Mouse (Mus musculus): ENCODE results near the gene Sigmar1.
"Not testable (repeated sequence)": the region's sequence is repeated elsewhere in the genome, so short reads cannot be mapped to it uniquely, and the experiment has no call there.

DNA sequence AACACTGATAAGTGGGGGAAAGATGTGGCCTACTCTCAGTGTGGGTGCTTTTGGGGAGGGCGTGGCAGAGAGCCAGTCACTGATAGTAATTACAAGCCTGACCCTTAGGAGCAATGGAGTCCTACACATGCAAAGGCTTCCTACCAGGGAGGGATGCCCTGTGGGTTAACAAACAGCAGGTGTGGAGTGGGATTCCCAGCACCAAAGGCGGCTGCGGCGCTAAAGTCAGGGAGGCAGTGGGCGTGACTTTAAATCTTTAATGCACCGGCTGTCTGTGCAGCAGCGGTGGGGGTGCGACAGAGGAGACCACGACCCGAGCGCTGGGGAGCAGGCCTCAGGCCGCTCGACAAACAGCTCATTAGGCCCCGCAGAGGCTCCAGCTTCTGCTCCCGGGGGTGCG, 17.0 kb upstream of the Sigmar1 start:
- TF ChIP-seq POLR2A (IDR thresholded peaks at IDR 0.05; ENCODE audit: insufficient read depth, low read depth, low read length); CTCF (IDR thresholded peaks at IDR 0.05): not testable (repeated sequence)
